Mouse (Mus musculus) forebrain, postnatal 0 days (tissue): ENCODE data around the gene Mxd1. TPM values are rescaled to one million over a fixed set of nuclear protein-coding genes. Genes with fewer than 3 reads are reported as not detected.

ENCODE experiments used
- ATAC-seq: fragments of 200-750 bp; cut with Nextera tagmentation; 2 replicates; pipeline ENCODE4 v1.8.0; 2017; ENCODE audit warnings: mild to moderate bottlenecking, moderate library complexity
- DNase-seq: peaks from one replicate; pipeline ENCODE4 v3.0.0-alpha.2; 2015
- H3K27ac ChIP-seq: fragments of 300-500 bp; sonication (generic); 2 replicates; pipeline ENCODE4 v1.5.1; 2014; ENCODE audit warnings: low read depth, mild to moderate bottlenecking, antibody characterized with exemption, low read length, moderate library complexity, mixed read lengths
- H3K27me3 ChIP-seq: fragments of 300-500 bp; sonication (generic); 2 replicates; pipeline ENCODE4 v1.6.1; 2014; ENCODE audit warnings: mild to moderate bottlenecking, low read length, mixed read lengths; ENCODE audit not compliant: insufficient read depth
- H3K36me3 ChIP-seq: fragments of 300-500 bp; sonication (generic); 2 replicates; pipeline ENCODE4 v1.6.1; 2014; ENCODE audit warnings: mild to moderate bottlenecking, moderate library complexity; ENCODE audit not compliant: insufficient read depth
- H3K4me1 ChIP-seq: fragments of 300-500 bp; sonication (generic); 2 replicates; pipeline ENCODE4 v1.6.1; 2014; ENCODE audit warnings: antibody characterized with exemption; ENCODE audit not compliant: insufficient read depth
- H3K4me2 ChIP-seq: fragments of 300-500 bp; sonication (generic); 2 replicates; pipeline ENCODE4 v1.6.1; 2014; ENCODE audit warnings: low read depth, mild to moderate bottlenecking, moderate library complexity
- H3K4me3 ChIP-seq: fragments of 300-500 bp; sonication (generic); 2 replicates; pipeline ENCODE4 v1.5.1; 2014; ENCODE audit warnings: low read depth, low read length, mixed read lengths
- H3K9ac ChIP-seq: fragments of 300-500 bp; sonication (generic); 2 replicates; pipeline ENCODE4 v1.6.1; 2014; ENCODE audit warnings: mild to moderate bottlenecking
- H3K9me3 ChIP-seq: fragments of 300-500 bp; sonication (generic); 2 replicates; pipeline ENCODE4 v1.6.1; 2016; ENCODE audit warnings: low read length
- CTCF ChIP-seq: sonication (generic); IDR thresholded peaks from 2 replicates; pipeline ENCODE4 v1.5.1; 2016; ENCODE audit warnings: antibody characterized with exemption, control low read depth, low read depth
- WGBS: fragments of 180-500 bp; shearing (Covaris S2); extraction: QIAGEN DNeasy Blood & Tissue Kit; methylation state at CpG from one replicate; pipeline ENCODE4 v1.1.7; 2014; 5-methylcytosine and 5-hydroxymethylcytosine counted together
- polyA plus RNA-seq: library from polyadenylated mRNA; unstranded; fragments of >200 nt; fragmentation: Nextera tagmentation; extraction: Ambion mirVana; gene quantifications from 2 replicates; pipeline ENCODE4 v1.2.1, GENCODE M21; 2015
- total RNA-seq: library from RNA; depleted of rRNA; stranded (reverse); fragments of >200 nt; gene quantifications from 2 replicates; pipeline ENCODE4 v1.2.3, GENCODE M21; 2014; rRNA removed

Mxd1 gene
- total and polyA plus RNA-seq, 2 experiments from 2014 or later: 10.0 to 13.8 TPM

- DNase-seq (peak; percentile 80), ATAC-seq (0 out of 2 replicates have a peak, but pooled peaks have one; percentile 53)
- no peaks in the 10 kb centered on the region for H3K36me3 ChIP-seq
- H3K4me1 ChIP-seq: no peaks in the 10 kb centered on the region
- H3K9ac ChIP-seq: no peak overlapping the region
- H3K27me3 ChIP-seq: no peaks in the 10 kb centered on the region
- H3K9me3 ChIP-seq: no peaks in the 10 kb centered on the region
- WGBS: 19% methylated on average over 4 of the region's 4 CpGs
- TF ChIP-seq CTCF: peak; percentile 94
- no peak overlapping the region for H3K4me2 ChIP-seq
- no peak overlapping the region for H3K4me3 ChIP-seq
- H3K27ac ChIP-seq: no peak overlapping the region
These were observed 69.8 kb downstream of the Mxd1 start for GRCm38 (mm10) chr6:86599197-86599596.

- no peak for TF ChIP-seq CTCF
- ATAC-seq (no peak), DNase-seq (no peak)
- H3K9ac ChIP-seq: no peak overlapping the region
- no peaks in the 10 kb centered on the region for H3K36me3 ChIP-seq
- H3K9me3 ChIP-seq: no peaks in the 10 kb centered on the region
- no peak overlapping the region for H3K27ac ChIP-seq
- no peaks in the 10 kb centered on the region for H3K27me3 ChIP-seq
- no peak overlapping the region for H3K4me2 ChIP-seq
- no peaks in the 10 kb centered on the region for H3K4me1 ChIP-seq
- 77% methylated on average over 5 of the region's 5 CpGs for WGBS
- no peak overlapping the region for H3K4me3 ChIP-seq
These were observed 70.2 kb downstream of the Mxd1 start for GRCm38 (mm10) chr6:86598742-86599193.

Other genes starting within 250 kb of the Mxd1 start
- gene Gm44790, start 242.5 kb downstream of the Mxd1 start, total RNA-seq: not detected in 2 replicates
- gene Gm44790, start 242.5 kb downstream of the Mxd1 start, polyA plus RNA-seq: 0.67 and 2.0 TPM in 2 replicates
- 20.5 and 24.8 TPM in 2 replicates for gene C87436, start 230.8 kb downstream of the Mxd1 start, total RNA-seq
- 19.6 and 21.9 TPM in 2 replicates for gene C87436, start 230.8 kb downstream of the Mxd1 start, polyA plus RNA-seq
- 45.7 and 49.3 TPM in 2 replicates for gene Pcbp1, start 142.8 kb downstream of the Mxd1 start, total RNA-seq
- gene Pcbp1, start 142.8 kb downstream of the Mxd1 start, polyA plus RNA-seq: 340 and 351 TPM in 2 replicates
- 1.8 and 3.2 TPM in 2 replicates for gene Asprv1, start 41.0 kb downstream of the Mxd1 start, total RNA-seq
- gene Asprv1, start 41.0 kb downstream of the Mxd1 start, polyA plus RNA-seq: 1.6 TPM in 2 replicates
- gene Snrnp27, start 15.4 kb upstream of the Mxd1 start, total RNA-seq: 62.6 and 77.1 TPM in 2 replicates
- 112 and 129 TPM in 2 replicates for gene Snrnp27, start 15.4 kb upstream of the Mxd1 start, polyA plus RNA-seq
- gene Gmcl1, start 64.2 kb upstream of the Mxd1 start, total RNA-seq: 19.5 and 23.6 TPM in 2 replicates
- 19.5 and 26.5 TPM in 2 replicates for gene Gmcl1, start 64.2 kb upstream of the Mxd1 start, polyA plus RNA-seq
- gene Anxa4, start 124.4 kb upstream of the Mxd1 start, total RNA-seq: 3.8 and 4.0 TPM in 2 replicates
- 5.3 and 5.8 TPM in 2 replicates for gene Anxa4, start 124.4 kb upstream of the Mxd1 start, polyA plus RNA-seq
- gene Aak1, start 180.4 kb upstream of the Mxd1 start, total RNA-seq: 45.5 and 57.6 TPM in 2 replicates
- gene Aak1, start 180.4 kb upstream of the Mxd1 start, polyA plus RNA-seq: 21.4 and 31.0 TPM in 2 replicates